Mouse (Mus musculus) B cell, adult 2 months (primary cell): ENCODE results near the gene Gm20509.
"Not testable (repeated sequence)": the region's sequence is repeated elsewhere in the genome, so short reads cannot be mapped to it uniquely, and the experiment has no call there.

Experiments used
- DNase-seq, 2 experiments: peaks; one replicate each; pipeline ENCODE4 v3.0.0; 2022

Gene Gm20509

GRCm38 (mm10) chr9:73103159-73103879 lies 1.0 kb downstream of the Gm20509 start:
- peak in 1 of 2 experiments; percentile 12 for DNase-seq

- DNase-seq: no peak
Measured at GRCm38 (mm10) chr9:73103880-73104198, 1.6 kb downstream of the Gm20509 start.

- DNase-seq: no peak
Measured at GRCm38 (mm10) chr9:73105141-73105540, 2.9 kb downstream of the Gm20509 start.

GRCm38 (mm10) chr9:73105771-73106170 lies 3.5 kb downstream of the Gm20509 start:
- DNase-seq: no peak

GRCm38 (mm10) chr9:73112919-73113906 lies 10.9 kb downstream of the Gm20509 start, which contains the start of gene Rsl24d1:
Gene Rsl24d1, plus strand, starts transcription at chr9:73113426.
- DNase-seq: peak; percentile 83 to 85

- not testable (repeated sequence) for DNase-seq
Measured at GRCm38 (mm10) chr9:73116704-73117103, 14.4 kb downstream of the Gm20509 start.

GRCm38 (mm10) chr9:73118012-73118411 lies 15.7 kb downstream of the Gm20509 start:
- no peak for DNase-seq

GRCm38 (mm10) chr9:73121735-73122134 lies 19.5 kb downstream of the Gm20509 start:
- peak; percentile 26 to 36 for DNase-seq

- no peak for DNase-seq
Measured at GRCm38 (mm10) chr9:73125043-73125570, 22.8 kb downstream of the Gm20509 start.

- DNase-seq: no peak
Measured at GRCm38 (mm10) chr9:73127457-73127856, 25.2 kb downstream of the Gm20509 start.

- no peak for DNase-seq
Measured at GRCm38 (mm10) chr9:73129875-73130274, 27.6 kb downstream of the Gm20509 start.

GRCm38 (mm10) chr9:73130529-73130928 lies 28.3 kb downstream of the Gm20509 start:
- no peak for DNase-seq

- no peak for DNase-seq
Measured at GRCm38 (mm10) chr9:73137341-73137886, 35.1 kb downstream of the Gm20509 start.

- DNase-seq: no peak
Measured at GRCm38 (mm10) chr9:73154347-73154746, 52.1 kb downstream of the Gm20509 start.

- DNase-seq: no peak
Measured at GRCm38 (mm10) chr9:73157968-73158367, 55.7 kb downstream of the Gm20509 start.

GRCm38 (mm10) chr9:73159265-73159664 lies 57.0 kb downstream of the Gm20509 start:
- DNase-seq: no peak

GRCm38 (mm10) chr9:73162571-73163333 lies 60.5 kb downstream of the Gm20509 start:
- DNase-seq: peak; percentile 48 to 50

- no peak for DNase-seq
Measured at GRCm38 (mm10) chr9:73165631-73166030, 63.4 kb downstream of the Gm20509 start.
